Mouse (Mus musculus) thymus, postnatal 4 days (tissue): ENCODE measurements at regions not wholly inside any gene's neighbourhood (a gene's known extent, or its start where the extent isn't known, plus 50 kb on each side); places are given as distances from the start of the nearest gene placed in this dataset.
A peak's percentile ranks its signal among the peaks of the same experiment; 100 is the strongest.
"Not testable (repeated sequence)": the region's sequence is repeated elsewhere in the genome, so short reads cannot be mapped to it uniquely, and the experiment has no call there.

Source experiments
- DNase-seq: peaks from one replicate; pipeline ENCODE4 v3.0.0; 2021

DNA sequence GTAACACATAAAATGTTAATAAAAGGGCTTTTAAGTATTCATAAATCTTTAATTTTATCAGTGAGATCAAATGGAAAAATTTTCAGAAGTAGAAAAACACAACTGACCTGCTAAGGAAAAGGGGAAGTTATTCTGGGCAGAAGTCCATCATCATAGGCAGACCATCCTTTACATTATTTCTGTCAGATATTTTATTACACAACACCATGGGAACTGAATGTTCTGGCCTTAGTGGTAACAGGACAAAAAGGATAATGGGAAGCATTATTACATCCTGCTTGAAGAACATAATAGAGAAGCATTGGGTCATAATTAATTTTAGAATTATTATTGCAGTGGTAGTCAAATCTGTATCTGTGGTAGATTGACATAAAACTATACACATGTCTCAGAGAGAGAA, 603.5 kb upstream of the Gje1 start:
- no peak for DNase-seq

- no peak for DNase-seq
Measured at GRCm38 (mm10) chr10:15317017-15317607, 599.1 kb upstream of the Gje1 start.

DNA sequence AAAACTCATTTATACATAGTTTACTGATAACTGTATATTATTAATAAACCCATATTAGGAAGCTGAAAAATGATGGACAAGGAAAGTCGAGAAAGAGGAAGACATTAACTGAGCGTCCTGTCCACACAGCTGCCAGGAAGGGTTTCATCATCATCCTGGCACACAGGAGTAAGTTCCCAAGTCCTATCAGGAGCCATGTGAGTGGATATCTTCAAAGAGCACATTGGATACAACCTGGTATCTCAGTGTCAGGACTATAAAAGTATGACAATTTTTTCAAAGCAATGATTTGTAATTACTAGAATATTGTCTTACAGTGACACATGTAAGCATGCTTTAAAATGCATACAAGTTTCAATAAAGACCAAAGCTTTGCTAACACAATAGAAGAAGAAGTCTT, 592.6 kb upstream of the Gje1 start:
- DNase-seq: no peak

DNA sequence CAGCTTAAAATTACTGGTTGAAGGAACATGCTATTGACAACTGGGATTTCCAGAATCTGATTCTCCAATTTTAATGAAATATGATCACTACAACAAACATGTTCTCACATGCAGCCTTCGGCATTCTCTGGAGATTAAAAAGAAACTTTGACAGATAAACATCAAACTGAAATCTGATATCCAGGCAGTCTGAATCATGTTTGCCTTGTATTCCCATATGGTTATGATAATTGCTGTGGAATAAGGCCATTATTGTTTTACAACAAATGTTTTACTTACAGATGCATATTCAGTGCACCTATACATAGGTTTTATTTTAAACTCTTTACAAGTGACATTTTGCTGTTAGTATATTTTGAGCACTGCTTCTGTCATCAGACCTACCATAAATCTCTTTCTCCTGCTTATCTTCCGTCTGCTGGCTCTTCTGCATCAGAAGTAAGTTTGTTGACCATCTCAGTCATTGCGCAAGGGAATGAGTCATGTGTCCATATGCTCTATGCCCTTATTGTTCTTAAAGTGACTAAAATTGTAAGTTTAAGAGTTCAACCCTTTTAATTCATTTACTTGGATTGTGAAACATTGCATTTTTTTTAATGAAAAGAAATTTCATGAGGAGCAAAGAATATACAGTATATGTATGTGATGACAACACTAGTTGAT, 587.9 kb upstream of the Gje1 start:
- DNase-seq: no peak

- peak; percentile 80 for DNase-seq
Measured at GRCm38 (mm10) chr10:15300199-15301085, 582.4 kb upstream of the Gje1 start.

GRCm38 (mm10) chr10:15299331-15300198, 581.6 kb upstream of the Gje1 start:
- no peak for DNase-seq

GRCm38 (mm10) chr10:15297257-15297656, 579.2 kb upstream of the Gje1 start:
- DNase-seq: no peak

DNA sequence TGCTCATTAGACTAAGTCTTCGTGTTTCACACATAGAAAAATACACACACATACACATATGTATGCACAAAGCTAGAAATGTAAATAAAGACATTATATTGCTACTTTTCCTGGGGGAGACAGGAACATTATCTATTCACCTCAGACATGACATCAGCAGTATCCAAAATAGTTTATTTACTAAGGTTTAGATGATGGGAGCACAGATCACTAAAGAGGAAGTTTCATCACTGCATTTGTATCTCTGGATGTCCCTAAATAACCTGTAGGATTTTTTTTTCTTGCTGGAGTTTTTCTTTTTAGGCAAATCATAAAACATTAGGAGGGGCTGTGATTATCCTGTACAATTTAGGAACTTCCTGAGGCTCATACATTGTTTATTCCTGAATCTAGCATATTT, 576.1 kb upstream of the Gje1 start:
- no peak for DNase-seq

GRCm38 (mm10) chr10:15263337-15263736, 545.3 kb upstream of the Gje1 start:
- DNase-seq: not testable (repeated sequence)

- DNase-seq: not testable (repeated sequence)
Measured at GRCm38 (mm10) chr10:15262282-15262681, 544.3 kb upstream of the Gje1 start.

- no peak for DNase-seq
Measured at GRCm38 (mm10) chr10:15249402-15250086, 531.5 kb upstream of the Gje1 start.

GRCm38 (mm10) chr10:15248899-15249298, 530.9 kb upstream of the Gje1 start:
- DNase-seq: no peak

GRCm38 (mm10) chr10:15244376-15245262, 526.6 kb upstream of the Gje1 start:
- no peak for DNase-seq

GRCm38 (mm10) chr10:15243460-15243859, 525.4 kb upstream of the Gje1 start:
- no peak for DNase-seq

DNA sequence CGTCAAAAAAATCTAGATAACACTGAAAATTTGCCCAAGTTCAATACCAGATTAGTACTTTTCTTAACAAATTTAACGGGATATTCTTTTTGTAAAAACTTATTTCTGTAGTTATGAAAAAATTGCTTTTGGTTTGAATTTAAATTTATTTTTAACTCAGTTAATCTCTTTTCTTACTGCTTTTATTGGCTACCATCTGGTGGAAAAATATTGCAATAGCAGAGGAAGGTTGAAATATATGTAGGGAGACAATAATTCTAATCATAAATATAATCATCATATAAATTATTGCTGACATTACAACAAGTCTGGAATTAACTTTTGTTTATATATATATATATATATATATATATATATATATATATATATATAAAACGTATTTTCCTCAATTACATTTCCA, 500.9 kb upstream of the Gje1 start:
- DNase-seq: no peak

DNA sequence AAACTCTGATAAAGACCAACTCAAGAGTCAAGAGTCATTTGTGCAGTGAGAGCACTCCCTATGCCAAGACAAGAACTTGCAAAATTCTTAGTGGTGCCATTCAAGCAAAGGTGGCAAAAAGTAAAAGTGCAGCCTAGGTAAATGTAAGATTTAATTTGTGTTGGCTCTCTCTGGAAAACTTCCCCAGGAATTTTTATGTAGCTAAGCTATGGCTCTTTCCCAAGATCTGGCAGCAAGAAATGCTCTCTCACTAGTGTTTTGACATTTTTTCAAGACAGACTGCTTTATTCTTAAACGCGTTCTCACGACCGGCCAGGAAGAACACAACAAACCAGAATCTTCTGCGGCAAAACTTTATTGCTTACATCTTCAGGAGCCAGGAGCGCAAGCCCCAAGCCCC, 461.6 kb upstream of the Gje1 start:
- DNase-seq: no peak

DNA sequence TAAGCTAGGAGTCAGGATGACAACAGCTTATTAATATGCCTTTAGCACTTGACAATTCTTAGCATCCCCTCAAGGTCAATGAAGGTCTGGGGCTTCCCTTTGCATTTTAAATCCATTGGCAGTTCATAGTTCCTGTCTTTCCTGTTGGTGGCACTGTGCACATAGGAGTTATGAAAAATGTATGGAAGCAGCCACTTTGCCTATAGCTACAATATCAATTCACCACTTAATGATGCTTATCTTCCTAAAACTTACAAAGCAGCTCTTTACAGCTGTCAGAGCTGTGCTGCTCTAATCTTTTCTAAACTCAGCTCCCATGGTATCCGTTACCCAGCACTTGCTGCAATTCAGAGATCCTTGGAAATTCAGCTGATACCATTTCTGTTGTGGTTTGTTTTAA, 456.4 kb upstream of the Gje1 start:
- no peak for DNase-seq

DNA sequence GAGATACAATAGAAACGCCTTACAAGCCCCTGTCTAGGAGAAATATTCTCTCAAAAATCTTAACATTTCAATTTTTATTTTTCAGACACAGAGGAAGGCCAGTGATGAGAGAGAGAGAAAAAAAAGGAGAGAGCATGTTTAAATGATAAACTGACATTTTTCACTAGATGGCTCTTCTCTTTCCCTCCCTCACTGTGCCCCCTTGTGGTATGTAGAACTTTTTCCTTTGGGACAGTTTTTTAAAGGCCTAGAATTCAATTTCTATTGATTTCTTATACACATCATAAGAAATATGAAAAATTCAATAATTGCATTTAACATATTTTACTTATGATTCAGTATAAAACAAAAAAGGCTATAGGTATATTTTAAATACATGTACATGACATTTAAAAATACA, 454.5 kb upstream of the Gje1 start:
- no peak for DNase-seq

DNA sequence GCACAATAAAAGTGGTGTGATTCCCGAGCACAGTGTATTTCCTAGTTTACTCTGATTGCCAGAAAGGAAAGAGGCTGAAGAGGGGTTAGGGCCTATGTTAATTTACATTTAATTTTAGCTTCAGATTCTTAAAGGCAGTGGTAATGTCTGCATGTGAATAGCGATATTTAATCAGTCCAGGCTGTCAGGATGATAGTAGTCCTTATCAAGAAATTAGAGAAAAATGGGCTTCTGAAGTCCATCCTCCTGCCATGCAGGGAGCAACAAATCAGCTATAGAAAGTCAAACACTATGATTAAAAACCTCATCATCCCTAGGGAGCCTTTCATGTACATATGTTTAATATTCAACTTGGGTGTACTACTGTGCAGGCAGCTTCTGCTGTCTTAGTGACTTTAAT, 422.7 kb upstream of the Gje1 start:
- no peak for DNase-seq
